ENCODE assay signal across 8 mouse cellular contexts in the genomic region with DNA sequence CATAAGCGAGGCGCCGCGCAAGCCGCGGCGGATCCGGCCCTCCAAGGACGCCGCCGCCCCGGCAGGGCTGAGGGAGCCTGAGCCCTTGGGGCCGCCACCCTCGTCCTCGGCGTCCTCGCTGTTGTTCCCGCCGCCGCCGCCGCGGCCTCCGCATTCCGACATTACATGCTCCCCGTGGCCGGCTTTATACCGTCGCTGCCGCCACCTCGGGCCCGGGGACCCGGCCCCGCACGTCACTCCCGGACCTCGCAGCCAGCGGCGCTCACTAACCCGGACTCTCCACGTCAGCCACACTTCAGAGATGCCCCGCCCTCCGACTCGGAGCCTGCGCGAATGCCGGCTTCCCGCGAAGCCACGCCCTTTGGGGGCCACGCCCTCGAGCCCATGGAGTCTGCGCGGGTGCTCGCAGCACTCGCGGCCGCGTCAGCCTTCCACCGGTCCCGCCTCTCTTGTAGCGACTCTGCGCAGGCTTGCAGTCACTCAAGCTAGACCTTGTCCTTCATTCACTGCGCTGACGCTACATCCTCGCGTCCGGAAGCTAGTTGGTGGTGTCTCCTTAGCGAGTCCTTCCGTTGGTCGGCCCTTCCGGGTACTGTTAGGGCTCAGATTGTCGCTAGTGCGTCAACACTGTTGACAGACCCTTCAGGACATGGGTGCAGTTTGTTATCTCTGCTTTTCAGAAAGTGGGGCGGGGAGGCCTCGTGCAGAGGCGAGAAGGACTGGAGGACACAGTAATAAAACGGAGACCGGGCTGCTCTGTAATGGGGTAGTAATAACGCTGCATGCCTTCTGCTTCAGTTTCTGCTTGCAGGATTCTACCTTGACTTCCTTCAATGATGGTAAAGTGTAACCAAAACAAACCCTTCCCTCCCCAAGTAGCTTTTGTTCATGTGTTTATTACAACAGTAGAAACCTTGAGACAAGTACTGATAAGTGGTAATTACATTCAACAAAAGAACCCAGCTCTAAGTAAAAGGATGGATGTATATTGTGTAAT. TPM values are rescaled to one million over a fixed set of nuclear protein-coding genes. Genes with fewer than 3 reads are reported as not detected.
A peak's percentile ranks its signal among the peaks of the same experiment; 100 is the strongest.
DNase-seq lines count a peak whose midpoint lies in the region; ATAC-seq lines count a peak whose summit lies in the region.

TSS of gene Txndc11 (minus strand) at position 303 of the 997 bp plus-strand sequence.

- WGBS in hindbrain, embryonic 16.5 days: under 1% methylated on average over 67 of the region's 80 CpGs
- 1% methylated on average over 74 of the region's 80 CpGs for WGBS in macrophage (ENCODE audit: missing documents)

- no peaks in the 10 kb centered on the region for H3K27me3 ChIP-seq in hindbrain, embryonic 16.5 days (replicated peaks; ENCODE audit: control insufficient read depth, insufficient read depth, low read length)

- peak within 1 kb of the TSS; percentile 81 for H3K4me2 ChIP-seq in hindbrain, embryonic 16.5 days (ENCODE audit: low read length)

- H3K4me1 ChIP-seq in hindbrain, embryonic 16.5 days (ENCODE audit: control insufficient read depth, insufficient read depth, low read depth, low read length): peaks cover 21% of the 10 kb centered on the region

- peak within 1 kb of the TSS; percentile 98 for H3K9ac ChIP-seq in hindbrain, embryonic 16.5 days (ENCODE audit: low read depth, low read length)

- DNase-seq in WW6 (ENCODE audit: low read depth, low spot score): peak; percentile 93
- peak; percentile 97 to 99 for DNase-seq in cerebellum, postnatal 4 days (ENCODE audit: low spot score in 2 of 2)
- DNase-seq in gastrocnemius, adult 18-20 months (ENCODE audit: low spot score): peak; percentile 100
- DNase-seq in left cerebral cortex, adult 18-20 months (ENCODE audit: low spot score in 2 of 2): peak; percentile 99 to 100
- DNase-seq in right cerebral cortex, adult 18-20 months: peak; percentile 100
- peak; percentile 97 for DNase-seq in urinary bladder, postnatal 10 days (ENCODE audit: low spot score)

- H3K79me2 ChIP-seq in macrophage (ENCODE audit: inconsistent target): peaks cover 42% of the 10 kb centered on the region

- peak; percentile 99 for ATAC-seq in hindbrain, embryonic 16.5 days

- H3K9me3 ChIP-seq in hindbrain, embryonic 16.5 days (ENCODE audit: control insufficient read depth, low read length): no peaks in the 10 kb centered on the region

- H3K27ac ChIP-seq in hindbrain, embryonic 16.5 days (ENCODE audit: low read depth, low read length): peak within 1 kb of the TSS; percentile 89
- H3K27ac ChIP-seq in macrophage: peak within 1 kb of the TSS; percentile 83

- H3K36me3 ChIP-seq in hindbrain, embryonic 16.5 days (ENCODE audit: control insufficient read depth, insufficient read depth, low read length): peaks cover 8% of the 10 kb centered on the region
- peaks cover 34% of the 10 kb centered on the region; the same call in 1 of the 2 replicates for H3K36me3 ChIP-seq in macrophage (ENCODE audit: inconsistent target)

- H3K4me3 ChIP-seq in hindbrain, embryonic 16.5 days (ENCODE audit: low read length): peak within 1 kb of the TSS; percentile 99
- peak within 1 kb of the TSS; percentile 78 for H3K4me3 ChIP-seq in macrophage (ENCODE audit: inconsistent target)

RNA-seq across cellular contexts. Expression of gene Txndc11, which starts in this region (rescaled TPM):
- total RNA-seq in gastrocnemius, adult 18-20 months (2021): 1 to 10 TPM; 6.7 to 9.0 TPM
- 27.4 and 28.9 TPM in 2 replicates for polyA plus RNA-seq in hindbrain, embryonic 16.5 days (2015; fragmentation: Nextera tagmentation; extraction: Ambion mirVana)
- total RNA-seq in left cerebral cortex, adult 18-20 months (2021): 10 to 100 TPM; 31.6 to 32.5 TPM
- 10 to 100 TPM; 27.8 to 96.1 (median 52.3) TPM for total RNA-seq in macrophage (2018; cell fraction: chromatin; rRNA removed)
- total RNA-seq in macrophage (2018; cell fraction: cytosol; rRNA removed): 10 to 100 TPM; 11.5 to 24.6 (median 16.7) TPM
- total RNA-seq in macrophage (2018; cell fraction: nucleus; rRNA removed): 10 to 100 TPM; 21.7 to 63.1 (median 35.8) TPM
- polyA plus RNA-seq in macrophage (2018): 15.5 to 18.2 TPM (median 18.0 TPM) in 3 replicates

Comparison
In these comparisons a context has a peak if more than half of its experiments do, and no peak if none do; other contexts are left out.
1. Peak in every context shown above with its lines: DNase-seq, ATAC-seq, H3K4me3 ChIP-seq and H3K27ac ChIP-seq.